Mouse (Mus musculus) gastrocnemius, adult 2 months (tissue): ENCODE measurements at regions not wholly inside any gene's neighbourhood (a gene's known extent, or its start where the extent isn't known, plus 50 kb on each side); places are given as distances from the start of the nearest gene placed in this dataset.

ENCODE experiments used
- DNase-seq: peaks from one replicate; pipeline ENCODE4 v3.0.0; 2022
- H3K27ac ChIP-seq: fragments of 200-600 bp; 2 replicates; pipeline ENCODE4 v1.8.1; 2022; ENCODE audit warnings: mild to moderate bottlenecking
- H3K4me3 ChIP-seq: fragments of 200-600 bp; 2 replicates; pipeline ENCODE4 v1.8.1; 2022; ENCODE audit warnings: mild to moderate bottlenecking, moderate library complexity
- CTCF ChIP-seq: fragments of 200-600 bp; IDR thresholded peaks from 2 replicates; pipeline ENCODE4 v1.8.1; 2022; ENCODE audit warnings: antibody characterized with exemption, mild to moderate bottlenecking, moderate library complexity
- intact Hi-C: fragments of 180-260 bp; cut with DNase I; formaldehyde crosslinking; loops from one replicate; pipeline ENCODE4 v1.15.1; 2025

- intact Hi-C loops = no loop called here
- no peak for TF ChIP-seq CTCF
- DNase-seq = no peak
Measured at GRCm38 (mm10) chr2:134126988-134127387, 427.2 kb downstream of the Hao1 start.

GRCm38 (mm10) chr2:134107286-134107685, 446.9 kb downstream of the Hao1 start:
- H3K4me3 ChIP-seq = no peak overlapping the region
- TF ChIP-seq CTCF = peak; percentile 9; the same call in 1 of the 2 replicates
- no peak overlapping the region for H3K27ac ChIP-seq
- intact Hi-C loops = no loop called here
- no peak for DNase-seq

More at GRCm38 (mm10) chr2:134126988-134127387, 427.2 kb downstream of the Hao1 start:
- H3K27ac ChIP-seq = no peak overlapping the region
- no peak overlapping the region for H3K4me3 ChIP-seq

- DNase-seq = no peak
- TF ChIP-seq CTCF = peak; percentile 32; the same call in 1 of the 2 replicates
- no peak overlapping the region for H3K27ac ChIP-seq
- no peak overlapping the region for H3K4me3 ChIP-seq
- intact Hi-C loops = no loop called here
Measured at GRCm38 (mm10) chr2:134088374-134088773, 465.8 kb downstream of the Hao1 start.

GRCm38 (mm10) chr2:134080148-134080547, 474.0 kb downstream of the Hao1 start:
- Histone ChIP-seq H3K4me3 (no peak overlapping the region), H3K27ac (no peak overlapping the region)
- DNase-seq = no peak
- intact Hi-C loops = no loop called here
- TF ChIP-seq CTCF = no peak

- intact Hi-C loops = no loop called here
- no peak overlapping the region for H3K27ac ChIP-seq
- no peak for DNase-seq
- no peak overlapping the region for H3K4me3 ChIP-seq
- TF ChIP-seq CTCF = no peak
Measured at GRCm38 (mm10) chr2:134077953-134078352, 476.2 kb downstream of the Hao1 start.

GRCm38 (mm10) chr2:134067910-134068335, 486.2 kb downstream of the Hao1 start:
- TF ChIP-seq CTCF = no peak
- Histone ChIP-seq H3K27ac (no peak overlapping the region), H3K4me3 (no peak overlapping the region)
- no peak for DNase-seq
- intact Hi-C loops = no loop called here

- Histone ChIP-seq H3K4me3 (no peak overlapping the region), H3K27ac (no peak overlapping the region)
- DNase-seq = no peak
- intact Hi-C loops = no loop called here
- no peak for TF ChIP-seq CTCF
Measured at GRCm38 (mm10) chr2:134067404-134067803, 486.8 kb downstream of the Hao1 start.

GRCm38 (mm10) chr2:134059916-134060618, 494.1 kb downstream of the Hao1 start:
- intact Hi-C loops = no loop called here
- Histone ChIP-seq H3K27ac (no peak overlapping the region), H3K4me3 (no peak overlapping the region)
- DNase-seq = no peak
- TF ChIP-seq CTCF = no peak

- DNase-seq = no peak
- intact Hi-C loops = no loop called here
- H3K27ac ChIP-seq = no peak overlapping the region
- H3K4me3 ChIP-seq = no peak overlapping the region
- TF ChIP-seq CTCF = no peak
Measured at GRCm38 (mm10) chr2:134036359-134036874, 484.5 kb downstream of the Bmp2 start.

- intact Hi-C loops = loop anchor here (10.0 kb wide), 1 partner anchor 915 kb away; no protein-coding TSS in a partner anchor
- peak; percentile 44 for DNase-seq
- H3K27ac ChIP-seq = no peak overlapping the region
- TF ChIP-seq CTCF = peak; percentile 56
- H3K4me3 ChIP-seq = no peak overlapping the region
Measured at GRCm38 (mm10) chr2:134029631-134030414, 477.9 kb downstream of the Bmp2 start.

GRCm38 (mm10) chr2:134029153-134029552, 477.2 kb downstream of the Bmp2 start:
- TF ChIP-seq CTCF = no peak
- Histone ChIP-seq H3K4me3 (no peak overlapping the region), H3K27ac (no peak overlapping the region)
- no peak for DNase-seq
- intact Hi-C loops = loop anchor here (10.0 kb wide), 1 partner anchor 914 kb away; no protein-coding TSS in a partner anchor

- DNase-seq = peak; percentile 22
- H3K4me3 ChIP-seq = no peak overlapping the region
- H3K27ac ChIP-seq = no peak overlapping the region
- intact Hi-C loops = loop anchor here (10.0 kb wide), 1 partner anchor 462 kb away; the partner anchor contains the start of gene Bmp2
- peak; percentile 63 for TF ChIP-seq CTCF
Measured at GRCm38 (mm10) chr2:134017109-134017508, 465.1 kb downstream of the Bmp2 start.

GRCm38 (mm10) chr2:134003146-134003545, 451.2 kb downstream of the Bmp2 start:
- no peak for DNase-seq
- intact Hi-C loops = no loop called here
- TF ChIP-seq CTCF = no peak
- Histone ChIP-seq H3K4me3 (no peak overlapping the region), H3K27ac (no peak overlapping the region)
